Mouse (Mus musculus) urinary bladder, postnatal 25 days (tissue): ENCODE measurements around the gene Eif3d.
"Not testable (repeated sequence)": the region's sequence is repeated elsewhere in the genome, so short reads cannot be mapped to it uniquely, and the experiment has no call there.

ENCODE experiments used
- DNase-seq: peaks from one replicate; pipeline ENCODE4 v3.0.0; 2022; ENCODE audit warnings: low spot score

The Eif3d gene

DNA sequence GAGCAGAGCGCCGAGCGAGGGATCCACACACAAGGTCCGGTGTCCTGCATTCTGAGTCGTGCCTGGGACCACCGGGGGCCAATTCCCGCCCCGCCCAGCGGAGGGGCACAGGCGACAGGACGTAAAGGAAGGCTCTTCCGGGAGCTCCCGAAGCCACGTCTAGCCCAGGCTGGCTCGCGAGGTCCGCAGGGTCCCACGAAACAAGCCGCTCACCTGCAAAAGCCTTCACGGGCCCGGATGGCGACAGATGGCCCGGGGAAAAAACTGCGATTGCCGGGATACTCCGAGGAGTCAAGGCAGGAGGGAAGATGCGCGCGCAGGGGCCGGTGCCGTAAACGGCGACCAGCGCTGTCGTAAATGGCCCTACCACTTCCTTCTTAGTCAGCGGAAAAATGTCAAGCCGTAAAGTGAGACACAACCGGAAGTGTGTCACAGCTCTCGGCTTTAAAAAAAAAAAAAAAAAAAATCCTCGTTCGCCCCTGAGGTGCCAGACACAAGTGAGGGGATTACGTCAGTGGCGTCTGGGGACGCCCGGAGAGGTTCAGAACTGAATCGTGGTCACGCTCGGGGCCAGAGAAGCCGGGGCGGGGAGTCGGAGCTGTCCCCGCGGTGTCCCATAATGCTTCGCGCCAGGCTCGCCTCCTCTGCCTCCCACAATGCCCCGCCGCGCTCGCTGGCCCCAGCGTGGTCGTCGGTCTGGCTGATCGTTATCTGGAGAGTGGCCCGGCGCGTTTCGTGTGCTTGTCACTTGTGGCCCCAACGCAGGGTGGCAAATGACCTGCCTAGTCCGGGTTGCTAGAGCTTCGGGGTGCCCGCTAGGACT is at the start of gene Eif3d:
TSS of gene Eif3d (minus strand) at position 344 of the 823 bp plus-strand sequence.
- DNase-seq, result peak; percentile 96

- no peak for DNase-seq
These were observed 43.4 kb upstream of the Eif3d start for GRCm38 (mm10) chr15:78014046-78014445.

- not testable (repeated sequence) for DNase-seq
These were observed 37.6 kb upstream of the Eif3d start for GRCm38 (mm10) chr15:78008206-78008605.

DNA sequence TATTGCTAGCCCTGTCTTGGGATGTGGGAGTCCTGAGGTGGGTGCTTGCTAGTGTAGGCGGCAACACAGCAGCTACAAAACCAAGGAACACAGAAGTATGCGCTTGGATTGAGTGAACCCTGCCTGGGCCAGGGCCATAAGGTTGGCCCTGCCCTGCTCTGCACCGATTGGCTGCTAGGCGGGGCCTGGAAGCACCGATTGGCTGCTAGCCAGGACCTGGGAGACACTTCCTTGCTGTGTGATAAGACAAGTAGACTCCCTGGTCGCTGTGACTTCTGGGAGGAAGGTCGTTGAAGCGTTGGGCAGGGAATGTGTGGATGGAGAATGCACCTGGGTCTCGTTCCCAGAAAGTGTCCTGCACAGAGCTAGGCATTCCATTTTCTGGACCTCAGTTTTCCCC is 33.3 kb upstream of the Eif3d start:
- DNase-seq, result no peak

DNA sequence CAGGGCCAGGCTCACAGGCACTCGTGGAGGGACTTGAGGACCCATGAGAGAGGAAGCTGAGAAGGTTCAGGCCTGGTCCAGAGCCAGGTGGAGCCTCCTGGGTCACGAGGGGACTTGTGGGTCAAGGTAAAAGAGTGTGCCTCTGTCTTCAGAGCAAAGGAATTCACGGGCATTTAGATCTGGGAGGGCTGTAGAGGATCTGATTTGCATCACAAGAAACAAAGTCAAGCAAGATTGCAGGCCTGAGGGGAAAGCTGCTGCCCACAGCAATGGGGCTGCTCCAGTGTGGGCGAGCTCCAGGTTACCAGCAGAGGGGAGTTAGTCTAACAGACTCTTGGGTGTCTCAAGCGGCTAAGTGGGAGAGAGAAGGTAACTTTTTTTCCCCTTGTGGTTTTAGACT is 30.8 kb upstream of the Eif3d start:
- no peak for DNase-seq

DNA sequence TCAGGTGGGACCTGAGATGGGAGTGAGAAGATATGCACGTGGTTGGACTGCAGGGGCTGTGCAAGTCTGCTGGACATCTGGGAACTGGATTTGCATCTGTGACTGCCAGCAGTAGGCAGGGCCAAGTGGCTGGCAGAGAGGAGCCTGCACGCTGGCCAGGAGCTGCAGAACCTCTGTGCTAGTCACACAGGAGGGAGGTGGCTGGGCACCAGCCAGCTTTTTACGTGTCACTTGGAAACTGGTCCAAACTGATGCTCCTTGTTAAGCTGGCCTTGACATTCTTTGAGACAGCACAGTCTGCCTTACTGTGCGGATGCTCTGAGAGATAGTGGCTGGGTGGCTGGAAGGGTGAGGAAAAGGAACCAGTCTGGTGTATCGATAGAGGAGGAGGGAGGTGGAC is 17.9 kb upstream of the Eif3d start:
- no peak for DNase-seq

GRCm38 (mm10) chr15:77983391-77983790 is 12.8 kb upstream of the Eif3d start:
- no peak for DNase-seq

DNA sequence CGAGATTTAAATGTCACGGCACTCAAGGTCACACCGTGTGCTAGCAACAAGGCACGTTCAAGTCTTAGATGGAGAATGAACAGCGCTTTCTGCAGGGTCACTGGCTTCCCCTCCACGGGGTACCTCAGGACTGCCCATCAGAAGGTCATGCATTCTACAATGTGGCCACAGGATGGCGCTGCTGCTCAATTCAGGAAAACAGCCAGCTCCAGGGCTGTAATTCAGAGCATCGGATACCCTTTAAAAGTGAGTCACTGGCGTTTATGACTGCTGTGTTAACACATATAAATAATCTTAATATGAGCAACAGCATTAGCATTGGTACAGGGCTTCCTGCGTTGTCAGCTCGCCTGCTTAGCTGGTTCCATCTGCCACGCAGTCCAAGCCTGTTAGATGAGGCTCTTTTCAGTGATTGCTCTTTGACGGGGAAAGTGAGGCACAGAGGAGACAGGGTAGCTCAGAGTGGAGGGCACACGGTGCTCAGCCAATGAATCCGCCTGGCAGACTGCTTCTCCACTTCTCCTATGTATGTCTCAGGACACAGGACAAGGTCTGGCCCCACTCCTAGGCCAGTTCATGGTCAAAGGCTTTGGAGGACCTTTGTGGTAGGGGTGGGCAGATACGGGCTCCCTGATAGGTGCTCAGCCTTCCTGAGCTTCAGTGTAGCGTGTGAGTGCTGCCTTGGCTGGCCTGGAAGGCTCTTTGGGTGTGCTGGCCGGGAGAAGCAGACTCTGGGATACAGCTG is 11.8 kb upstream of the Eif3d start:
- peak; percentile 32 for DNase-seq

DNA sequence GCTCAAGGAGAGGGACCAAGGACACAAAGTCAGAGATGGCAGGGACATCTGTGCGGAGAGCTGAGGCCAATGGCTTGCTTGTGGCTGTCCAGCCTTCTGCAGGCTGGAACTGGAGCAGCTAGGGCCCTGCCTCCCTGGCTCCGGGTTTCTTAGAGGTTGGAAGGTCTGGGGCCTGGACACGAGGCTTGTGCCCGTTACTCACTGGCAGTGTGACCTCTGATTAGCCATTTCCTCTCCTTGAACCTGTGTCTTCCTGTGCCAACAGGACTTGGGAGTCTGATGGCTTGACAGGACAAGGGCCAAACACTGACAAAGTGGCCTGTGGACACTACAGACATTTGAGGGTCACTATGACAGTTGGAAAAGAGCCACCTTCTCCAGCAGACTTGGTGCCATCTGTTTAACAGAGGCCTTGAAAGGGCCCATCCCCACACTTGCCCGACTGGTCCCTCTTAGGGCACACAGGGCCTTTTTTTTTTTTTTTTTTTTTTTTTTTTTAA is 10.6 kb upstream of the Eif3d start:
- no peak for DNase-seq

- DNase-seq, result no peak
These were observed 8.8 kb upstream of the Eif3d start for GRCm38 (mm10) chr15:77979427-77979865.

GRCm38 (mm10) chr15:77977663-77978062 is 7.0 kb upstream of the Eif3d start:
- no peak for DNase-seq

- DNase-seq, result no peak
These were observed 3.7 kb upstream of the Eif3d start for GRCm38 (mm10) chr15:77974165-77974841.

DNA sequence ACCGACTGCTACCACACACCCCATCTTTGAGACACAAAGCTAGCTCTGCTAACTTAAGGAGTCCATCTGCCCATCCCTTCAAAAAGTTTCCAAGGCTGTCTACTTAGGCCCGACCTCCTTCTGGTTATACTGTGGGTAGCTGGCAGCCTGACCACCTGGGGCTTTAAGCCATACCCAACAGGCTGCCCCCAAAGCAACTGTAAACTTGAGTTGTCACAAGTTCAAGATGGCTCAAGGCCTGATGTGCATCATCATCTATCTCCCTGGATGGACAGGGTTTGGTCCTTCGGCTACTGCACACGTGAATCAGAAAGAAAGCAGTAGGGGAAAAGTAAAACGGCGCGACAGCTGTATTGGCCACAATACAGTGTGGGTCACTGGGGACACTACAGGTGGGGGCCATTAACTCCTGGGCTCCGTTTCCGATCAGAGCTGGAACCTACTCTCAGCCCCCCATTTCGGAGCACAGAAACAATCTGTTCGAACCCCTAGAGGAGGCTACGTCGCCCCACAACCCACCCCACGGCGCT is 608 bp downstream of the Eif3d start:
- no peak for DNase-seq

GRCm38 (mm10) chr15:77965117-77965528 is 5.5 kb downstream of the Eif3d start:
- DNase-seq, result no peak

DNA sequence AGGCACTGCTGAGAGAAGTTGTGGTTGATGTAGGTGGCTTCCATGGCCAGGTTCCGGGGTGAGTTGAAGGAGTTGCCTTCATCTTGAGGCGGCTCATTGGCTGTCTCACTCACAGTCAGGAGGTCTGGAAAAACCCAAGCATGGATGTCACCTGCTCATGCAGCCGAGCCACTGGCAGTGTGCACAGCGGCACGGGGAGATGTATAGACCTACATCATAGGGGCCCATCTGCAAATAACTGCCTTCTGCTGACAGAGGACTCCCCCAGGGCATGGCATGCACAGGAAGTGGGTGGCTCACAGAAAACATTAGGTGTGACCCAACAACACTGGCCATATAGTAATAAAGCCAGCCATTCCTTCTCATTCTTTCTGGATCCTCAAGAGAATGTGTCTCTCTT is 8.2 kb downstream of the Eif3d start:
- no peak for DNase-seq

- no peak for DNase-seq
These were observed 9.9 kb downstream of the Eif3d start for GRCm38 (mm10) chr15:77960693-77961092.

GRCm38 (mm10) chr15:77958071-77958470 is 12.5 kb downstream of the Eif3d start:
- no peak for DNase-seq

GRCm38 (mm10) chr15:77957625-77958024 is 13.0 kb downstream of the Eif3d start:
- no peak for DNase-seq

DNA sequence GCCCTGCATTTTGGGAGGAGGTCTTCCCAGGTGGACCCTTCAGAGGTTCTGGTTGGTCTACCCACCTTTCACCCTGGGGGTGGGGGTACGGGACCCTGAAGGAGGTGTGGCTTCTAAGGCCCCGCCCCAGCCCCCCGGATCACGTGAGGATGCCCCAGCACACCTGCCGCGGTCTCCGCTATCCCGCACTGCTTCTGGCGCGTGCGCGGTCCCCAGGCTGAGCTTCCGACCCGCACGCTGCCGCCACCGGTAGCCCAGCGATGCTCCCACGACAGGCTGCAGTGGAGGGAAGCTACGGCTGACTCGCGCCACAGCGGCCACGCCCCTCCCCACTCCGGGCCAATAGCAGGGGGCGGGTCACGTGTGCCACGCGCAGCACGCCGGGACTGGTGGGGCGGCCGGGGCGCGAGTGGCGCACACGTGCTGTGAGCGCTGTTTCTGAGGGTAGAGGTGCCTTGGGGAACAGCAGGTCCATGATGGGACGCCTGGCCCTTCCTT is 14.2 kb downstream of the Eif3d start, which contains the start of gene Foxred2:
TSS of gene Foxred2 (minus strand) at position 319 of the 498 bp plus-strand sequence.
- DNase-seq, result peak; percentile 77

- no peak for DNase-seq
These were observed 14.9 kb downstream of the Eif3d start for GRCm38 (mm10) chr15:77955440-77956403.

- no peak for DNase-seq
These were observed 16.3 kb downstream of the Eif3d start for GRCm38 (mm10) chr15:77954362-77954761.
